Mouse (Mus musculus): ENCODE measurements around the gene Map4k4.
A peak's percentile ranks its signal among the peaks of the same experiment; 100 is the strongest.

- TF ChIP-seq CTCF (IDR thresholded peaks at IDR 0.05; ENCODE audit: borderline replicate concordance, insufficient read depth, low read depth, low read length) = peak; percentile 79
- no peak for TF ChIP-seq POLR2A (IDR thresholded peaks at IDR 0.05; ENCODE audit: borderline replicate concordance, insufficient read depth, low read length)
Observed at GRCm38 (mm10) chr1:39911446-39911845, 10.7 kb downstream of the Map4k4 start.
